Mouse (Mus musculus) CH12.LX (cell line): Measurements from ENCODE around the gene Ppp1r27. TPM values are rescaled to one million over a fixed set of nuclear protein-coding genes. Genes with fewer than 3 reads are reported as not detected.

ENCODE experiments used
- DNase-seq: peaks from one replicate; pipeline ENCODE4 v3.0.0-alpha.2; 2013; ENCODE audit errors: extremely low read depth
- H3K27ac ChIP-seq: 2 replicates; pipeline ENCODE4 v1.5.1; 2012; ENCODE audit warnings: low read depth, mild to moderate bottlenecking, control low read depth, moderate library complexity; ENCODE audit not compliant: insufficient read depth
- H3K27me3 ChIP-seq: replicated peaks from 2 replicates; pipeline ENCODE3; 2012; ENCODE audit warnings: inconsistent platforms
- H3K36me3 ChIP-seq, 2 experiments: replicated peaks in 1 of 2; 2 replicates each; pipeline versions ENCODE3 to v1.6.1; 2012; ENCODE audit warnings: inconsistent platforms in 1 of 2, low read length in 1 of 2, mild to moderate bottlenecking in 1 of 2, mixed read lengths in 1 of 2, moderate library complexity in 1 of 2; ENCODE audit not compliant: control insufficient read depth in 1 of 2, insufficient read depth in 1 of 2
- H3K4me1 ChIP-seq, 2 experiments: 2 replicates each; pipeline ENCODE4 v1.6.1; 2012; ENCODE audit warnings: inconsistent platforms in 1 of 2, moderate library complexity in 1 of 2; ENCODE audit not compliant: insufficient read depth in 2 of 2, control insufficient read depth in 1 of 2
- H3K4me2 ChIP-seq: 2 replicates; pipeline ENCODE4 v1.6.1; 2012; ENCODE audit warnings: low read depth, mild to moderate bottlenecking, control low read depth; ENCODE audit not compliant: poor library complexity, insufficient read depth, severe bottlenecking
- H3K4me3 ChIP-seq, 3 experiments: fragments of 150-350 bp in 1 of 3; sonication (generic) in 1 of 3; replicated peaks in 1 of 3; 2 replicates each; pipeline versions ENCODE3 to v1.5.1; 2011 to 2012; ENCODE audit warnings: low read depth in 2 of 3, low read length in 2 of 3, mild to moderate bottlenecking in 2 of 3, moderate library complexity in 2 of 3, control low read depth in 1 of 3, improper control_type of control experiment in 1 of 3, inconsistent platforms in 1 of 3, mixed read lengths in 1 of 3; ENCODE audit not compliant: poor library complexity in 1 of 3
- H3K79me2 ChIP-seq: replicated peaks from 2 replicates; pipeline ENCODE4 v1.6.1; 2012; ENCODE audit warnings: mild to moderate bottlenecking, moderate library complexity; ENCODE audit not compliant: control insufficient read depth, poor library complexity, insufficient read depth, severe bottlenecking; ENCODE audit errors: extremely low read depth
- H3K9ac ChIP-seq: 2 replicates; pipeline ENCODE4 v1.6.1; 2012; ENCODE audit warnings: low read depth, mild to moderate bottlenecking, control low read depth, moderate library complexity; ENCODE audit not compliant: insufficient read depth
- H3K9me3 ChIP-seq: replicated peaks from 2 replicates; pipeline ENCODE3; 2012; ENCODE audit warnings: low read length, inconsistent platforms, mixed read lengths
- E2F4 ChIP-seq: IDR thresholded peaks from 2 replicates; pipeline ENCODE4 v1.6.1; 2011; ENCODE audit warnings: low read depth, low read length, improper control_type of control experiment; ENCODE audit not compliant: insufficient replicate concordance
- ETS1 ChIP-seq: conservative IDR thresholded peaks from 2 replicates; pipeline ENCODE4 v1.6.1; 2012; ENCODE audit warnings: low read depth, mild to moderate bottlenecking, inconsistent platforms, low read length, improper control_type of control experiment, moderate library complexity
- HCFC1 ChIP-seq: IDR thresholded peaks from 2 replicates; pipeline ENCODE4 v1.6.1; 2012; ENCODE audit warnings: low read depth, mild to moderate bottlenecking, inconsistent platforms, low read length, improper control_type of control experiment
- IRF4 ChIP-seq: IDR thresholded peaks from 2 replicates; pipeline ENCODE4 v1.6.1; 2014; ENCODE audit warnings: low read depth, mild to moderate bottlenecking, inconsistent platforms, low read length, improper control_type of control experiment
- JUN ChIP-seq: IDR thresholded peaks from 2 replicates; pipeline ENCODE4 v1.6.1; 2011; ENCODE audit warnings: low read depth, mild to moderate bottlenecking, low read length, improper control_type of control experiment, moderate library complexity; ENCODE audit not compliant: insufficient read depth
- JUND ChIP-seq: conservative IDR thresholded peaks from 2 replicates; pipeline ENCODE4 v1.6.1; 2011; ENCODE audit warnings: low read depth, low read length, improper control_type of control experiment
- MAFK ChIP-seq: IDR thresholded peaks from 2 replicates; pipeline ENCODE4 v1.6.1; 2011; ENCODE audit warnings: low read length, improper control_type of control experiment; ENCODE audit not compliant: insufficient replicate concordance
- MAZ ChIP-seq: IDR thresholded peaks from 2 replicates; pipeline ENCODE4 v1.6.1; 2012; ENCODE audit warnings: low read depth, mild to moderate bottlenecking, inconsistent platforms, low read length, improper control_type of control experiment, moderate library complexity
- NELFE ChIP-seq: IDR thresholded peaks from 2 replicates; pipeline ENCODE4 v1.6.1; 2011; ENCODE audit warnings: low read depth, low read length, improper control_type of control experiment
- SMC3 ChIP-seq: IDR thresholded peaks from 2 replicates; pipeline ENCODE4 v1.6.1; 2011; ENCODE audit warnings: low read depth, low read length, improper control_type of control experiment
- TCF12 ChIP-seq: IDR thresholded peaks from 2 replicates; pipeline ENCODE4 v1.6.1; 2014; ENCODE audit warnings: low read depth, mild to moderate bottlenecking, inconsistent platforms, low read length, improper control_type of control experiment
- UBTF ChIP-seq: IDR thresholded peaks from 2 replicates; pipeline ENCODE4 v1.6.1; 2012; ENCODE audit warnings: low read depth, mild to moderate bottlenecking, inconsistent platforms, low read length, improper control_type of control experiment, moderate library complexity
- ZMIZ1 ChIP-seq: IDR thresholded peaks from 2 replicates; pipeline ENCODE4 v1.6.1; 2012; ENCODE audit warnings: low read depth, mild to moderate bottlenecking, inconsistent platforms, low read length, improper control_type of control experiment
- dilution Hi-C: fragments of 300-500 bp; cut with MboI; formaldehyde crosslinking; loops from 2 replicates; pipeline ENCODE4 v1.14.3; 2020; ENCODE audit warnings: low sequenced_read_pairs; ENCODE audit not compliant: extremely low pct_unique_long_range_greater_than_20kb, extremely low pct_ligation_motif_present
- in situ Hi-C: fragments of 300-500 bp; cut with MboI; formaldehyde crosslinking; loops from 3 replicates; pipeline ENCODE4 v1.14.3; 2019; ENCODE audit warnings: low sequenced_read_pairs, low pct_ligation_motif_present, low pct_unique_long_range_greater_than_20kb, mixed read lengths
- polyA plus RNA-seq: library from polyadenylated mRNA; unstranded; fragments of >175 nt; gene quantifications from 2 replicates; pipeline ENCODE4 v1.2.1, GENCODE M21; 2012; ENCODE audit warnings: low read depth; ENCODE audit not compliant: insufficient read length
- total RNA-seq, 2 experiments: library from RNA; depleted of rRNA; stranded (reverse); fragments of 300-350 nt in 1 of 2; fragments of >200 nt in 1 of 2; gene quantifications; 2 replicates each; pipeline ENCODE4 v1.2.3; 2012 to 2014

Gene Ppp1r27
- total RNA-seq (2012; rRNA removed) (not detected in 2 replicates), total RNA-seq (2014; rRNA removed) (not detected in 2 replicates), polyA plus RNA-seq (not detected in 2 replicates)

DNA sequence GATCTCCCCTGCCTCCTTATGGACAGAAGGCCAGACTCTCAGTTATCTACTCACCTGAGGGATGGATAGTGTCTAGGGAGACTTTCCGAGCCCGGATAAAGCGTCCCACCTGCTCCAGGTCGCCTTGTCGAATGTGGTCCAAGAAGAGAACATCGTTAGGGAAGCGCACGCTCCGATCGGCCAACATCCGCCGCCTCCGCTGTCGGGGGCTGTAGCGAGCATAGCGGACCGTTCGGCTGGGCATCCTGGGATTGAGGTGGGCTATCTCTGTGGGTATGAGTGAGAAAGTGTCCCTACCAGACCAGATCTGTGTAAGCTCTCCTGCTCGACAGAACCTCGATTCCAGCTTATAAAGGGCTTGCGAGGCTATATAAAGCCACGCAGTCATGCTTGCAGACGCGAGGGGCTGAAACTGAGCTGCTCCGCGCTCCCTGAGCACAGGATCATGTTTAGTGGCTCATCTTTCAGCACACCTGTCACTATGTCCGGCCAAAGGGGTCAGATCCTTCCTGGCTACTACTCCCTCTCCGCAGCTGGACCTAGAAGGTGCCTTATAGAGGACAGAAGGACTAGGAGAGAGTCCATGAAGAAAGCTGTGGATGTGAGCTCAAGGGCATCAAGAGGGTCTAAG is at the start of gene Ppp1r27:
Ppp1r27 (minus strand) TSS at position 323 of the 631 bp plus-strand sequence.
- in situ Hi-C loops = no loop called here
- dilution Hi-C loops = no loop called here
- peak within 1 kb of the TSS; percentile 81 for H3K9ac ChIP-seq
- H3K4me2 ChIP-seq = peak within 1 kb of the TSS; percentile 77
- H3K4me1 ChIP-seq = peaks cover 16 to 28% of the 10 kb centered on the region in 2 experiments
- peak within 1 kb of the TSS; percentile 57 to 81 (median 75) for H3K4me3 ChIP-seq
- no peak for TF ChIP-seq ETS1
- no peak for TF ChIP-seq NELFE
- no peak for TF ChIP-seq HCFC1
- no peak for TF ChIP-seq UBTF
- no peak for TF ChIP-seq MAZ
- no peak for TF ChIP-seq TCF12
- TF ChIP-seq SMC3 = no peak
- no peak for TF ChIP-seq MAFK
- TF ChIP-seq E2F4 = no peak
- TF ChIP-seq IRF4 = no peak
- no peak for TF ChIP-seq JUND
- TF ChIP-seq ZMIZ1 = no peak
- H3K27ac ChIP-seq = no peak within 1 kb of the TSS
- H3K79me2 ChIP-seq = no peaks in the 10 kb centered on the region
- DNase-seq = no peak
- H3K36me3 ChIP-seq = peaks cover 0 to 33% of the 10 kb centered on the region in 2 experiments
- H3K27me3 ChIP-seq = no peaks in the 10 kb centered on the region
- H3K9me3 ChIP-seq = no peaks in the 10 kb centered on the region

DNA sequence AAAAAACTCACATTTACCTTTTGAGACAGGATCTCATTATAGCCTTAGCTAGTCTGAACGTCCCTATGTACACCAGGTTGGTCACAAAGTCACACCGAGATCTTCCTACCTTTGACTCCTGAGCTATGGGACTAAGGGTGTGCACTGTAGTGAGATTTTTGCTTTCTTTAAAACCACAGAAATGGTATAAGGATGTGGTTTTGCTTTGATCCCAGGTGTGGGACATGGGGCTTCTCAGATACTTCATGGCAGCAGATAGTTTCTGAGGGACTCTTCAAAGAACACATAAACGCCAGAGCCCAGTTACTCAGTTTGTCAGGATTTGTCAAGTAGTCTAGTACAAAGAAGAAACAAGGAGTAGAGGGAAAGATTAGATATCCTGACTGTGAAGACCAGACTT is 49.8 kb upstream of the Ppp1r27 start:
- 0 out of 2 replicates have a peak overlapping the region, but pooled peaks have one; percentile 4 for H3K4me2 ChIP-seq
- DNase-seq = no peak
- dilution Hi-C loops (no loop called here), in situ Hi-C loops (no loop called here)
- H3K36me3 ChIP-seq = peaks cover 41 to 70% of the 10 kb centered on the region in 2 experiments
- TF ChIP-seq JUN = no peak
- TF ChIP-seq JUND = no peak
- H3K9ac ChIP-seq = no peak overlapping the region
- no peak overlapping the region for H3K4me3 ChIP-seq
- H3K4me1 ChIP-seq = peaks cover 8 to 37% of the 10 kb centered on the region in 2 experiments
- no peaks in the 10 kb centered on the region for H3K9me3 ChIP-seq
- no peak overlapping the region for H3K27ac ChIP-seq
- no peaks in the 10 kb centered on the region for H3K27me3 ChIP-seq
- H3K79me2 ChIP-seq = peaks cover 35% of the 10 kb centered on the region
